Mouse (Mus musculus): ENCODE results near the gene Kdm7a.

Kdm7a gene

GRCm38 (mm10) chr6:39205650-39206580 is 674 bp downstream of the Kdm7a start:
- DNase-seq (ENCODE audit: low spot score in 2 of 2): peak in 1 of 2 experiments; percentile 32

DNA sequence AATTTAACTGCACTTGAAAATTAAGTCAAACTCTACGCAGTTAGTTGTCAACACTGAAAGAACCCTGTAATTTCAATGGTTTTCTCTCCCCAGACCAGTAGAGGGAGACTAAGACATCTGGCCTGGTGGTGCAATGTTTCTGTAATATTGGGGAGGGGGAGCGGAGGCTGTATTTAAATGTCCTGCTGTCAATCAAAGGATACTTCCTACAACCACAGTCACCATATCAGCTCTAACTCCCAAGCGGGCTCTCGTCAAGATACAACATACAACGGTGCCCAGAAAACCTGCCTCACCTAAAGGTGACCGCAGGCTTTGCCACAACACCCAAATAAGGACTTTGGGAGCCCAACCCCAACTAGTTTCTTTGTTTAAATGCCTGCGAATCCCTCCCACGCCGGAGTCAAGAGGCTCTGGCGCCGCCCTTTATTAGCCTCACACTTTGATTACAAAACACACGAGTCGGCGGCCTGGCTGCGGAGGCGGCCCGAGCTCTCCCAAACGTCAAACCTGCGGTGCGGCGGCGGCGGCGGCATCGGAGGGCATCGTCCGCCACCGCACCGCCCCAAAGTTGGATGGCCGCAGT is 1.4 kb downstream of the Kdm7a start:
- peak; percentile 46 to 53 for DNase-seq (ENCODE audit: low spot score in 2 of 2)

GRCm38 (mm10) chr6:39204444-39204843 is 2.1 kb downstream of the Kdm7a start:
- DNase-seq (ENCODE audit: low spot score in 2 of 2): no peak

DNA sequence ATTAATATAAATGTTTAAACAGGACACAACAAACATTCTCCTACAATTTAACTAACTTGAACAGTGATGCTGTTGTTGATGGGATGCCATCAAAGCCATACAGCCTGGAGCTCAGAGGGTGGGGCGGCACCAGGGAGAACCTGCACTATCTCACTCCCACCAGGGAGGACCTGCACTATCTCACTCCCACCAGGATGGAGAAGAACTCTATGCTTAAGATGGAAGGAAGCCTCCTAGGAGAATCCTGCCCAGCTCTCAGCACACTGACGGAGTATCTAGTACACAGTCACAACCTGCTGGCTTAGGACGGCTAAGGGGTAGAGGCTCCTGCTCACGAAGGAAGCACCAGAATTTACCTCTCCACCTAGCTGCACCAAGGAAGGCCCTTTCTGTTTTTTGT is 3.4 kb downstream of the Kdm7a start:
- DNase-seq (ENCODE audit: low spot score in 2 of 2): no peak

DNA sequence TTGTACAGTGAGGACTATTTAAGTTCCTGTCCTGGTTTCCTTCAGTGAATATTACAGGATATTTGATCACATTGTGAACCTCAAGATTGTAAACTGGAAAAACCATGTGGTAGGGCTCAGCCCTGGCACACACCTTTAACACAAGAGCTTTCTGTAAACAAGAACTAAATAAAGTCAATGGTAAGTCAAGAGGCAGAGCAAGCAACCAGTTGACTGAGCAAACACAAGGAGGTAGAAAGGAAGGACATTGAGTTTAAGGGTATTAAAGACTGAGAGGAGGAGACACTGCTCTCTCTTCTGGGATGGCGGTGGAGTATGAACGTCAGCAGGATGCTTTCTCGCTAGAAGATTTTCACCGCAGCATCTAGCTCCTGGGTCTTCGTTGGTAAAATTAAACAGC is 13.6 kb downstream of the Kdm7a start:
- DNase-seq (ENCODE audit: low spot score in 2 of 2): no peak

DNA sequence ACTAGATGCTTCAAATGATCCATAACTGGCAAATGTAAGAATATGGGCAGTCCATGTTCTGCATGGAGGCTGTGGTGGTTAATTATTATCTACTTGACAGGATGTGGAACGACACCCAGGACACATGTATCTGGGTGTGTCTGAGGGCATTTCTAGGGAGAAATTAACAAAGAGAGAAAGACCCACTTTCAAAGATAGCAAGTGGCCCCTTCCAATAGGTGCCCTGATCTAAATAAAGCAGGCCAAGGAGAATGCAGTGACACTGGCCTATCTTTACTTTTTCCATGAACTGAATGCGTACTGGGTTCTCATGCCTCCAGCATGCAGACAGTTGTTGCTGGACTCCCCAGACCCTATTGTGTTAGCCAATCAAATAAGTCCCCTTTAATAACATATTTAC is 15.1 kb downstream of the Kdm7a start:
- DNase-seq (ENCODE audit: low spot score in 2 of 2): no peak

DNA sequence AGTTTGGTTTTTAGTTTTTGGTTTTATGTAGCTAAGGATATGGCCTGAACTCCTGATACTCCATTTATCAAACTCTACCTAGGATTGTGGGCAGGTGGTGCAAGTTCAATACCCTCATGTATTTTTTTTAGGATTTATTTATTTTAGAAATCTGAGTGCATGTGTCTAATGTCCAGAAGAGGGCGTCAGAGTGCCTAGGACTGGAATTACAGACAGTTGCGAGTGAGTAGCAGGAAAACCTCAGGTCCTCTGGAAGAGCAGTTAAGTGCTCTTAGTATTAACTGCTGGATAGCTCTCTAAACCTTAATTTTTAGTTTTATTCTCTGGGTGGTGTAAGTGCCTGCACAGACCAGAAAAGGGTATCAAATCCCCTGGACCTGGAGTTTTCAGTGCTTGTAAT is 19.4 kb downstream of the Kdm7a start:
- no peak for DNase-seq (ENCODE audit: low spot score in 2 of 2)

GRCm38 (mm10) chr6:39169089-39169488 is 37.5 kb downstream of the Kdm7a start:
- DNase-seq (ENCODE audit: low spot score in 2 of 2): no peak

GRCm38 (mm10) chr6:39164891-39165290 is 41.7 kb downstream of the Kdm7a start:
- no peak for DNase-seq (ENCODE audit: low spot score in 2 of 2)

DNA sequence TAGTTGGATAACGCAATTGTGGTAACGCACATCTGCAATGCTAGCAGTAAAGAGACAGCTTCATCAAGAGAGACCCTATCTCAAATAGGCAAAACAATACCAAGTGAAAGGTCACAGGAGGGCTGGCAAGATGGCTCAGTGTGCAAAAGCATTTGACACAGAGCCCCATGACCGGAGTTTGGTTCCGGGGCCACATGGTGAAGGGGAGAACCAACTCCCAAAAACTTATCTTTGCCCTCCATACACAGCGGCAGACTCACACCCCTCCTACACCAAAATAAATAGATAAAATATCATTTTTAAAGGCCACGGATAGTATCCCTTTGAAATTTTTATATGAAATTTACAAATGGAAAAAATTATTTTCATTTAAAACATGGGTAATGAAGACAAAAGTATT is 44.6 kb downstream of the Kdm7a start:
- no peak for DNase-seq (ENCODE audit: low spot score in 2 of 2)

GRCm38 (mm10) chr6:39146041-39146440 is 60.5 kb downstream of the Kdm7a start:
- DNase-seq (ENCODE audit: low spot score in 2 of 2): no peak

DNA sequence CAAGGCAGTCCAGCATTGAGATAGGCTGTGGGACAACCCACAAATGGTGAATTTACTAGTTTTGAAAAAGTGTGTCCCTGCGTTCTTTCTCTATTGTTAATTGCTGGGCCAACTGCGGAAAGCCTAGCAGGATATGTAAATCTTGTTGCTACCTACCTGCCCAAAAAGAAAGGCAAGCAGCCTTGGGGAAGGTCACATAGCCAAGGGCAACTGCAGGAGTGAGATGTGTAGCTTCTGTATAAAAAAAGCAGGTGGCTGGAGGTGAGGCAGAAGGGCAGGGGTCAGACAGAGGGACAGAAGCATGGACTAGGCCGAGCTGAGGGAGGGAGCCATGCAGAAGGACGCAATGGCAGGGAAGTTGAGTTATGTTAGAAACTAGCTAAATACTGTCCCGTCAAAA is 74.0 kb downstream of the Kdm7a start:
- DNase-seq (ENCODE audit: low spot score in 2 of 2): no peak

- DNase-seq (ENCODE audit: low spot score in 2 of 2): no peak
Observed at GRCm38 (mm10) chr6:39131480-39131879, 75.1 kb downstream of the Kdm7a start.

- no peak for DNase-seq (ENCODE audit: low spot score in 2 of 2)
Observed at GRCm38 (mm10) chr6:39124719-39125118, 81.9 kb downstream of the Kdm7a start.

GRCm38 (mm10) chr6:39120685-39121084 is 85.9 kb downstream of the Kdm7a start:
- DNase-seq (ENCODE audit: low spot score in 2 of 2): no peak

DNA sequence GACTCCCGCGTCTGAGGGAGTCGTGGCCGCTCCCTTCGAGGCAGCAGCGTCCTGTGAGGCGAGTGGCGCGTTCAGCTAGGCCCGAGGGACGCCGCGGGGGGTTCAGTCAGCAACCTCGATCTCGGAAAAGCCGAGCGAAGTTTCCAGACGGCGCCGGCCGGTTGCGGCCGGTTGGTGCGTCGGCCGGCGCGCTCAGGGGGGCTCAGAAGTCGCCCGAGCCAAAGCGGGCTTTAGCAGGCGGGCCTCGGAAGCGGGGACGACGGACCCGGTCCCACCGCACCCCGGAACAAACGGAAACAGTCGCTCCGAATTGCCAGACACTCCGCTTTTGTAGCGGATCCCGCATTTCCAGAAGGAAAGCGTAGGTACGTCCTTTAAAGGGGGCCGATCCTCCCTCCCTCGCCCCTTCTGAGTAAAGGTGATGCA is 88.1 kb downstream of the Kdm7a start:
- DNase-seq (ENCODE audit: low spot score in 2 of 2): peak in 1 of 2 experiments; percentile 24

GRCm38 (mm10) chr6:39117584-39118455 is 88.8 kb downstream of the Kdm7a start, which contains the start of gene Parp12:
Gene Parp12, minus strand, starts transcription at chr6:39118349.
- peak; percentile 34 to 58 for DNase-seq (ENCODE audit: low spot score in 2 of 2)

- DNase-seq (ENCODE audit: low spot score in 2 of 2): no peak
Observed at GRCm38 (mm10) chr6:39115438-39115837, 91.2 kb downstream of the Kdm7a start.

GRCm38 (mm10) chr6:39113141-39113540 is 93.4 kb downstream of the Kdm7a start:
- DNase-seq (ENCODE audit: low spot score in 2 of 2): no peak

DNA sequence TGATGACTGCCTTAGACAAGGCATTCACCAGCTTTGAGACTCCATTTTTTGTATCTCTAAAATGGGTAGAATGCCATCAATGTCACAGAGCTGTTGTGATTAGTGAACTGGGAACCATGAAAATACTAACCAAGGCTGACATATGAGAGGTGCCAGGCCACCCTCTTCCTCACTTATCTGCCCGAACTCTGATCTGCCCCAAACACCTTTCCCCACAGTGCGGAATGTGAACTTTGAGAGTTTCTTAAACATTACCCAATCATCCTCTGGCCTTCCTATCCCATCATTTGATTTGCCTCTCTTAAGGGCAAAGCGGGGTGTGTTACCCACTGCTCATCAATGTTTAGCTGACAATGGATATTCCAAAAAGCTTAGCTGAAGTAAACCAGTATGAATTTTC is 93.9 kb downstream of the Kdm7a start:
- no peak for DNase-seq (ENCODE audit: low spot score in 2 of 2)

DNA sequence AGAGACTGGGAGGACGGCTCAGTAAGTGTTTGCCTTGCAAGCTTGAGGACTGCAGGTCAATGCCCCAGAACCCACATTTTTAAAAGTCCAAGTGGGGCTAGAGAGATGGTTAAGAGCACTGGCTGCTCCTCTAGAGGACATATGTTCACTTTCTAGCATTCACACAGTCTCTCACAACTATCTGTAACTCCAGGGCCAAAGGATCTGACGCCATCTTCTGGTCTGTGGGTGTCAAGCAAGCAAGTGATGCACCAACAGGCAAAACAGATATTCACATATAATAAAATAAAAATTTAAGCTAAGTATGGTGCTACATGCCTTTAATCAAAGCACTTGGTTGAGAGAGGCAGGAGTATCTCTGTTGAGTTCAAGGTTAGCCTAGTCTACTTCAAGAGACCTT is 99.8 kb downstream of the Kdm7a start:
- no peak for DNase-seq (ENCODE audit: low spot score in 2 of 2)

DNA sequence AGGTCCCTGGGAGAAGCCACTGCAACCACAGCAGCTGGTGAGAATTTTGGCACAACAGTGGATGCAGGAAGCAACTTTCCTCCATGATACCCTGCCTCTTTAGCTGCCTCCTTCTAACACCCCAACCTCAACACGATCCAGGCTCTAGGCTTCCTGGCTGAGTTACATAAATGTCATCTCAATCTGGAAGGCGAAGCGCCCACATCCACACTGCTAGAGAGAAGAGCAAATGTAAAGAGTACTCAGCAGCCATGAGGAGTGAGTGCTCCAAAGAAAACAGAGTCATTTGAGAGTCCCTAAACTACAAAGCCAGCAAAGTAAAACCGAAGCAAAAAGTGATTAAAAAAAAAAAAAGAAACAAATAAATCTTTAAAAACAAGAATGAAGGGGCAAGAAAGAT is 102.0 kb downstream of the Kdm7a start:
- DNase-seq (ENCODE audit: low spot score in 2 of 2): no peak

All from thymus, postnatal 10 days (tissue).